In genomic region chr6:26033392-26033791, GRCm38 (mm10) we compare ENCODE assay signal across 15 mouse cellular contexts.
"Had no signal": no experiment of that assay in that cellular context is flagged by ENCODE, and none has a peak within 500 bp of the region (broad histone marks: within the 10 kb centered on the region; RNA-seq: fewer than 3 reads in every experiment).

No protein-coding gene starts in this region.

- H3K27ac ChIP-seq: layer of hippocampus, adult 2 months; limb, embryonic 13.5 days; liver, embryonic 15.5 days; midbrain, embryonic 10.5 days; neural tube, embryonic 12.5 days; stomach, embryonic 15.5 days had no signal

- H3K27me3 ChIP-seq: limb, embryonic 13.5 days; liver, embryonic 15.5 days; neural tube, embryonic 12.5 days; stomach, embryonic 15.5 days had no signal

- H3K4me2 ChIP-seq: limb, embryonic 13.5 days; liver, embryonic 15.5 days; neural tube, embryonic 12.5 days; stomach, embryonic 15.5 days had no signal

- H3K4me3 ChIP-seq: layer of hippocampus, adult 2 months; limb, embryonic 13.5 days; liver, embryonic 15.5 days; midbrain, embryonic 10.5 days; neural tube, embryonic 12.5 days; stomach, embryonic 15.5 days had no signal

- H3K9ac ChIP-seq: limb, embryonic 13.5 days; liver, embryonic 15.5 days; neural tube, embryonic 12.5 days; stomach, embryonic 15.5 days had no signal

- H3K4me1 ChIP-seq: limb, embryonic 13.5 days; liver, embryonic 15.5 days; midbrain, embryonic 10.5 days; neural tube, embryonic 12.5 days; stomach, embryonic 15.5 days had no signal

- H3K9me3 ChIP-seq: limb, embryonic 13.5 days; liver, embryonic 15.5 days; midbrain, embryonic 10.5 days; neural tube, embryonic 12.5 days; stomach, embryonic 15.5 days had no signal

- DNase-seq: kidney, adult 8-10 months; kidney, postnatal 36 days; left cerebral cortex, postnatal 4 days; lung, adult 2 months; lung, postnatal 10 days; lung, postnatal 4 days; midbrain, embryonic 14.5 days; right cerebral cortex, postnatal 14 days; thymus, postnatal 4 days had no signal

- H3K36me3 ChIP-seq: limb, embryonic 13.5 days; liver, embryonic 15.5 days; midbrain, embryonic 10.5 days; neural tube, embryonic 12.5 days; stomach, embryonic 15.5 days had no signal
